Mouse (Mus musculus) limb, embryonic 15.5 days (tissue): ENCODE measurements at regions not wholly inside any gene's neighbourhood (a gene's known extent, or its start where the extent isn't known, plus 50 kb on each side); places are given as distances from the start of the nearest gene placed in this dataset.

Experiments
- ATAC-seq: fragments of 200-750 bp; cut with Nextera tagmentation; 2 replicates; pipeline ENCODE4 v1.8.0; 2017; ENCODE audit warnings: low read depth, moderate TSS enrichment; ENCODE audit not compliant: insufficient number of reproducible peaks, low FRiP score, low TSS enrichment
- H3K27ac ChIP-seq: fragments of 300-500 bp; sonication (generic); 2 replicates; pipeline ENCODE4 v1.5.1; 2015; ENCODE audit warnings: moderate library complexity, mild to moderate bottlenecking, inconsistent platforms
- H3K27me3 ChIP-seq: fragments of 300-500 bp; sonication (generic); 2 replicates; pipeline ENCODE4 v1.6.1; 2015; ENCODE audit warnings: inconsistent platforms
- H3K36me3 ChIP-seq: fragments of 300-500 bp; sonication (generic); 2 replicates; pipeline ENCODE4 v1.6.1; 2015; ENCODE audit warnings: inconsistent platforms
- H3K4me1 ChIP-seq: fragments of 300-500 bp; sonication (generic); 2 replicates; pipeline ENCODE4 v1.6.1; 2015; ENCODE audit warnings: inconsistent platforms
- H3K4me2 ChIP-seq: fragments of 300-500 bp; sonication (generic); 2 replicates; pipeline ENCODE4 v1.6.1; 2015; ENCODE audit warnings: mild to moderate bottlenecking, inconsistent platforms
- H3K4me3 ChIP-seq: fragments of 300-500 bp; sonication (generic); 2 replicates; pipeline ENCODE4 v1.5.1; 2015; ENCODE audit warnings: mild to moderate bottlenecking, inconsistent platforms
- H3K9ac ChIP-seq: fragments of 300-500 bp; sonication (generic); 2 replicates; pipeline ENCODE4 v1.6.1; 2015; ENCODE audit warnings: inconsistent platforms
- H3K9me3 ChIP-seq: fragments of 300-500 bp; sonication (generic); 2 replicates; pipeline ENCODE4 v1.6.1; 2016; ENCODE audit warnings: inconsistent platforms
- WGBS: fragments of 180-500 bp; shearing (Covaris S2); methylation state at CpG from one replicate; pipeline ENCODE4 v1.1.7; 2015; 5-methylcytosine and 5-hydroxymethylcytosine counted together

DNA sequence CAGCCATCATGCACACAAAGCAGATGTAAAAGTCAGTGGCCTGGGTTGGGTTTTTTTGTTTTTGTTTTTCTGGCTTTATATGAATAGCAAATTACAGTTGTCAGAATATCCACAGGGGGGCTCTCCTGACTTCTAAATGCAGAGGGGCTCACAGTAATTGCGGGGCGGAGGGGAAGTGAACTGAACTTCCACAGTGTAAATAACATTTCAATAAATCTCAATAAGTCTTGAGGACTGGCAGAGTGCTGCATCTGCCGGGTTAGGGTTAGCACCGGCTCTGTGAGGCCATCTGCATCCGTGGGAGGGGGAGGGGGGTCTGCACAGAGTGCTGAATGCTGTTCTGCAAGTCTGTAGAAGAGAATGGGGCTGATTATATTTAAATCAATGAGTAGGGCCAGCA lies 50.3 kb upstream of the Arl4c start:
- 6% methylated on average over 5 of the region's 5 CpGs for WGBS

DNA sequence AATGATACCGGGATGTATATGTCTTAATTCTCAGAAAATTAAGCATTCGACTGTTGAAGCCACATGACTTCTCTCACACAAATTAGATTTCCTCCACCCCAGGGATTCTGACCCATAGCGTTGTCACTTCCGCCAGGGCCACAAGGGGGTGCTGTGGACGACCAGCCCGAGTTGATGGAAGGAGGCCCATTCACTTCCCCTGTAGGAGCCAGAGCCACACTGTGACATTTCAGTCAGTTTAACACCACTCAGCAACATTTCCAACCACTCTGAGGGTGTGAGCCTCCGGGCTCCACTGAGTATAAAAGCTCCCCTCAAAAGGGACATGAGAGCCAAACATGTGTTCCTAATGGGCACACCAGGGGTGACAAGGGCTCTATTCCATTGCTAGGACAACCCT lies 54.6 kb upstream of the Arl4c start:
- no peak for ATAC-seq

More for the DNA sequence above, 50.3 kb upstream of the Arl4c start:
- Histone ChIP-seq H3K4me1 (peaks cover 13% of the 10 kb centered on the region), H3K4me3 (no peak overlapping the region), H3K27me3 (no peaks in the 10 kb centered on the region), H3K36me3 (no peaks in the 10 kb centered on the region), H3K27ac (no peak overlapping the region), H3K4me2 (no peak overlapping the region), H3K9me3 (no peaks in the 10 kb centered on the region), H3K9ac (no peak overlapping the region)
- ATAC-seq = no peak

DNA sequence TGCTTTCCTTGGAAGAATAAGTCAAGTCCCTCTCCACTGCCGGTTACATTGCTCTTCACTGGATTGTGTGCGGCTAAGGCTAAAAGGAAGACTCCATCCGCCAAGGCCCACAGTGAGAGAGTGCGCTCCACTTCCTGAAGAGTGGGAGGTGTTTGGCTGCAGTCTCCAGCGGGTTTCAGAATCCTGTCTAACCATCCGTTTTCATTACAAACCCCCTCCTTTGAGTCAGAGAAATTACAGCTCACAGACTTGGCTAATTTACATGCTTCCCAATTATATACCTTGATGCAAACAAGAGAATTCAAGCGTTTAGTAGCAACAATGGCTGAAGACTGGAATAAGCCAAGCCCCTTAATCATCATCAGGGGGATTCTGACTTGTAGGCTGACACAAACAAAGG lies 55.1 kb upstream of the Arl4c start:
- Histone ChIP-seq H3K4me3 (no peak overlapping the region), H3K9me3 (no peaks in the 10 kb centered on the region), H3K4me1 (peaks cover 11% of the 10 kb centered on the region), H3K27me3 (no peaks in the 10 kb centered on the region), H3K4me2 (no peak overlapping the region), H3K9ac (no peak overlapping the region), H3K36me3 (no peaks in the 10 kb centered on the region), H3K27ac (peak overlapping the region; percentile 24; the same call in 1 of the 2 replicates)
- no peak for ATAC-seq
- 61% methylated on average over 7 of the region's 7 CpGs for WGBS

More for the DNA sequence above, 54.6 kb upstream of the Arl4c start:
- 76% methylated on average over 7 of the region's 7 CpGs for WGBS
- Histone ChIP-seq H3K36me3 (no peaks in the 10 kb centered on the region), H3K4me2 (no peak overlapping the region), H3K27me3 (no peaks in the 10 kb centered on the region), H3K9ac (no peak overlapping the region), H3K4me1 (peaks cover 13% of the 10 kb centered on the region), H3K9me3 (no peaks in the 10 kb centered on the region), H3K4me3 (no peak overlapping the region), H3K27ac (0 out of 2 replicates have a peak overlapping the region, but pooled peaks have one; percentile 24)

DNA sequence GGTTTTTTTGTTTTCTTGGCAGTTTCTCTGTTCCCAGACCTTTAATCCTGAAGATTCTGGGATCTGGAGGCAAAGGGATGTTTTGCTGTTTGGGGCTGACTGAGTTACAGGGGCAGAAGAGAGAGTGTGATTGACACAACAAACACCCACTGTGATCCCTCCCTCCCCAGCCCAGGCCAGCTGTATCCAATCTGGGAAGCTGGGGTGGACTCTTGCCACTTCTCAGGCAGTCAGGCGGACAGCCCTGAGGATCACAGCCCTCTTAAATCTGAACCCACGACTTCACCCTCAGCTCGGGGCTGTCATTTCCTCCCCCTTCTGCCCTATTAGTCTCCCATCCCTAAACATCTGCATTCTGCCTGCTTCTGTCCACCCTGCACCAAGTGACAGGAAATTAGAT lies 55.7 kb upstream of the Arl4c start:
- H3K9ac ChIP-seq = no peak overlapping the region
- no peaks in the 10 kb centered on the region for H3K27me3 ChIP-seq
- no peaks in the 10 kb centered on the region for H3K9me3 ChIP-seq
- WGBS = 20% methylated on average over 3 of the region's 3 CpGs
- ATAC-seq = no peak
- H3K4me2 ChIP-seq = no peak overlapping the region
- H3K27ac ChIP-seq = no peak overlapping the region
- no peak overlapping the region for H3K4me3 ChIP-seq
- no peaks in the 10 kb centered on the region for H3K36me3 ChIP-seq
- H3K4me1 ChIP-seq = peaks cover 7% of the 10 kb centered on the region; the same call in 1 of the 2 replicates

DNA sequence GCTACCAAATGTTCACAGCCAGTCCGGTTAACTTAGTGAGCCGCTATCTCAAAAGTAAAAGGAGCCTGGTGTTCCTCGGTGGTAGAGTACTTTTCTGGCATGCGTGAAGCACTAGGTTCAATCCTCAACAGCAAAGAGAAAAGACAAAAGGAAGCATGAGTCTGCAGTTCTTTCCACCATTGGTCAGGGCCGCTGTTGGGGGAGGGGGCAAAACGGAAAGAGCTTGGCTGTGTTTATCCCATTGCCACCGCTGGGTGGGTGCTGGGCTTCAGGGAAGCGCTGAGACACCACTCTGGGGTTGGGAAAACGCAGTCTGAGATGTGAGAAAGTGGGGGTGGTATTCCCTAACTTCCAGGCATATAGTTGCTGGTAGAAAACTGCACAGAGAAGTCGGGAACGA lies 58.6 kb upstream of the Arl4c start:
- Histone ChIP-seq H3K4me1 (peaks cover 7% of the 10 kb centered on the region; the same call in 1 of the 2 replicates), H3K4me3 (no peak overlapping the region), H3K9ac (no peak overlapping the region), H3K4me2 (no peak overlapping the region), H3K36me3 (no peaks in the 10 kb centered on the region), H3K9me3 (no peaks in the 10 kb centered on the region), H3K27ac (no peak overlapping the region), H3K27me3 (no peaks in the 10 kb centered on the region)
- no peak for ATAC-seq
- WGBS = 73% methylated on average over 11 of the region's 11 CpGs

DNA sequence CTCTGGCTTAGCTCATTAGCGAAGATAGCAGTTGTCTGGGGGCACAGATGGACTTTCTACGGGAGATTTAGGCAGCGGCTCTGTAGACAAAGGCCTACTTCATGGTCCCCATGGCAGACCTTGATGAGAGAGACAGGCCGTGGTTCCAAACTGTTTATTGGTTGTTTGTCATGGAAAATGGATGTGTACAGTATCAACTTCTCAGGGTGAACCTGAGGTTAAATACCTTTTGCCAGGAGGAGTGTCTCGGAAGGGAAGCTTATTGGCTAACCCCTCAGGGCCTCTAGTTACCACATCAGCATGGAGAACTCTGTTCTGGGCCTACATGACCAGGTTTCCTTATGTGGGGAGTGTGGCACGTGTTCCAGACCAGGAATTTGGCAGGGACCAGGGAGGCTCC lies 59.1 kb upstream of the Arl4c start:
- H3K27ac ChIP-seq = no peak overlapping the region
- H3K27me3 ChIP-seq = no peaks in the 10 kb centered on the region
- no peaks in the 10 kb centered on the region for H3K36me3 ChIP-seq
- no peaks in the 10 kb centered on the region for H3K9me3 ChIP-seq
- H3K9ac ChIP-seq = no peak overlapping the region
- ATAC-seq = no peak
- 66% methylated on average over 6 of the region's 6 CpGs for WGBS
- peaks cover 7% of the 10 kb centered on the region; the same call in 1 of the 2 replicates for H3K4me1 ChIP-seq
- no peak overlapping the region for H3K4me2 ChIP-seq
- no peak overlapping the region for H3K4me3 ChIP-seq

DNA sequence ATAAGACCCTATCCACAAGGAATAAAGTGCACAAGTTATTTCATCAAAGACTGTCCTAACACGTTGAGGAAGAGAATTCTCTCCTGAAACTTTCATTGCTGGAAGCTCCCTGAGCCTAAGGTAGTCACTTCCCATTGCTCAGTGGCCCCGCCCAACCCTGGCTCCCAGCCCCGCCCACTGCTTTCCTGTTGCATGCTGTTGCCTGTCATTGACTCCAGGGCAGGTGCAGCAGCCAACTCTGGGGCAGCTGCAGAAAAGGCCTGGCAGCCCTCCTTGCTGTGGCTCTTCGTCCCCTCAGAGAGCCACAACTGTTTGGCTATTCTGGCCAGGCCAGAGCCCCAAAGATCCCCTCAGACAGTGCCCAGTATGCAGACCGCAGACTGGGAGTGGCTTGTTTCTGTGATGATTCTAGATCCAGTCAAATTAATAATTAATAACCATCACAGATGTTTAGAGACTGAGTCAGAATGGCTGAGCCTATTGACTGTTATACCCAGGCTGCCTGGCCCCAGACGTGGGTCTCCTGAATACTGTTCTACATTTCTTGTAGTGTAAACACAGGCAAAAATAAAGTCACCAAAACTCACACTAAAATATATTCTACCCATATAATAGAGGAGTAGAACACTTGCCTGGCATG lies 61.8 kb upstream of the Arl4c start:
- H3K9me3 ChIP-seq = no peaks in the 10 kb centered on the region
- no peak for ATAC-seq
- H3K36me3 ChIP-seq = no peaks in the 10 kb centered on the region
- no peak overlapping the region for H3K9ac ChIP-seq
- no peak overlapping the region for H3K27ac ChIP-seq
- no peaks in the 10 kb centered on the region for H3K4me1 ChIP-seq
- 53% methylated on average over 6 of the region's 6 CpGs for WGBS
- no peak overlapping the region for H3K4me2 ChIP-seq
- H3K4me3 ChIP-seq = no peak overlapping the region
- H3K27me3 ChIP-seq = no peaks in the 10 kb centered on the region

DNA sequence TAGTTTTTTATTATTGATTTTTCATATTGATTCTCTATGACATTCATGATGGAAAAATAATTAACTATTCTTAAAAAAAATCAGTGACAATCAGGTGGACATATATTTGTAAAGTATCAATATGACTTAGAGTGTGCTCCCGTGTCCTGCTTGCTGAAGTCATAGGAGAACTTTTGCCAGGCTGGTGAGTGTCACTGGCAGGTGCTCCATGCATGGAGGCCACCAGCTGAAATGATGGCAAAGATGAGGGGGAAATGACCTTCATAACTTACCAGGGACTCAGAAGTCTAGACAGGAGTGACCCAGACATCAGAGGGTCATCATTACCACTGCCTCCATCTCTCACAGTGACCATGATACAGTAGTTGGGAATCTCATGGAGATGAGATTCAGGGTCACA lies 62.5 kb upstream of the Arl4c start:
- Histone ChIP-seq H3K36me3 (no peaks in the 10 kb centered on the region), H3K27ac (no peak overlapping the region), H3K4me3 (no peak overlapping the region), H3K9ac (no peak overlapping the region), H3K4me1 (no peaks in the 10 kb centered on the region), H3K4me2 (no peak overlapping the region), H3K9me3 (no peaks in the 10 kb centered on the region), H3K27me3 (no peaks in the 10 kb centered on the region)
- WGBS = 94% methylated on average over 1 of the region's 1 CpGs
- no peak for ATAC-seq

DNA sequence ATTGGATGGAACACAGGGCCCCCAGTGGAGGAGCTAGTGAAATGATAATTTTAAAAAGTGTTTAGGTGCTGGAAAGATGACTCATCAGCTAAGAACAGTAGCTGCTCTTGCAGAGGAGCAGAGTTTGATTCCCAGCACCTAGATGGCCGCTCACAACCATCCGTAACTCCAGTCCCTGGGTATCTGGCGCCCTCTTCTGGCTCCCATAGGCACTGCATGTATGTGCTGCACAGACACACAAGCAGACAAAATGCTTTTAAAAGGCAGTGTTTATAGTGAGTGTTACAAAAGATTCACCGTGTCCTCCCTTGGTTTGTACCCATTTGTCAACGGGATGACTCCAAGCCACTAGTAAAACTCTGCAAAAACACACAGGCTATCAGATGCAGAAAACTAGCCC lies 75.0 kb upstream of the Arl4c start:
- Histone ChIP-seq H3K4me3 (no peak overlapping the region), H3K9ac (no peak overlapping the region), H3K36me3 (no peaks in the 10 kb centered on the region), H3K4me1 (peaks cover 3% of the 10 kb centered on the region; the same call in 1 of the 2 replicates), H3K27me3 (no peaks in the 10 kb centered on the region), H3K4me2 (no peak overlapping the region), H3K27ac (no peak overlapping the region), H3K9me3 (no peaks in the 10 kb centered on the region)
- no peak for ATAC-seq
- WGBS = 92% methylated on average over 5 of the region's 5 CpGs

DNA sequence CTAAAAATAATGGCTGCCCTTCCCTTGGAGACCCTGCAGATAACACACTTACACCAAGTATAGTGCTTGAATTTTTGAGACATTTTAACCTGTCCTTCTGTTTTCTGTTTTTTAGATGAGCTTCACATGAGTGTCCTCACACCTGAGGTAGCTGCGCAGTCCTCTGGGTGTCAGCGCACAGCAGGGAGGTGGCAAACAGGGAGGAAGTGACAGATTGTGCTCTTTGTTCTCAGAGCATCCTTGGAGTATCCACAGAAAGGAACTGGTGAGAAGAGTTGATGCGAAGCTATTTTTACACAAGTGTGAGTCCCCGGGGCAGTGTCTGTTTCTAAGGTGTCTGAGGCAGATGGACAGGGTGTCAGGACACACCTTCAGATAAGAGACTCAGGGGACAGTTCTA lies 78.2 kb upstream of the Arl4c start:
- H3K27ac ChIP-seq = no peak overlapping the region
- H3K36me3 ChIP-seq = no peaks in the 10 kb centered on the region
- ATAC-seq = no peak
- WGBS = 82% methylated on average over 4 of the region's 4 CpGs
- peaks cover 3% of the 10 kb centered on the region; the same call in 1 of the 2 replicates for H3K4me1 ChIP-seq
- H3K4me2 ChIP-seq = no peak overlapping the region
- H3K9ac ChIP-seq = no peak overlapping the region
- no peak overlapping the region for H3K4me3 ChIP-seq
- H3K27me3 ChIP-seq = no peaks in the 10 kb centered on the region
- H3K9me3 ChIP-seq = no peaks in the 10 kb centered on the region

DNA sequence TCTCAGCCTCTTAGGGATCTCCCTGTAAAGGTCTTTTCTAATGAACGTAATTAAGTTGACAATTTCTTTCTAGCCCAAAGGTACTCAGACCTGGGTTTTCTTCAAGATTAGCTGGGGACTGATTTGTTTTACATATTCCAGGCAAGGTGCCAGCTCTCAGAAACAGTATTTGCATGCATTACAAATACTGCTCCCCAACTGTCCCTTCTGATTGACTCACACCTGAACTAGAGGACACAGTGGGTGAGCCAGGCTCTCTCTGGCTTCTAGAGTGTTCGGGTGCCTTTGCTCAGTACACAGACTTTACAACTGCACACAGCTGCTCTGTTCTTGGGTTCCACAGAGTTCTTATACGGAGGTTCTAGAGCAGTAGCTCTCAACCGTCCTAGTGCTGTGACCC lies 81.1 kb upstream of the Arl4c start:
- peaks cover 3% of the 10 kb centered on the region; the same call in 1 of the 2 replicates for H3K4me1 ChIP-seq
- H3K9ac ChIP-seq = no peak overlapping the region
- H3K4me3 ChIP-seq = no peak overlapping the region
- no peaks in the 10 kb centered on the region for H3K9me3 ChIP-seq
- 71% methylated on average over 4 of the region's 4 CpGs for WGBS
- H3K27ac ChIP-seq = no peak overlapping the region
- no peaks in the 10 kb centered on the region for H3K36me3 ChIP-seq
- H3K4me2 ChIP-seq = no peak overlapping the region
- no peak for ATAC-seq
- H3K27me3 ChIP-seq = no peaks in the 10 kb centered on the region

DNA sequence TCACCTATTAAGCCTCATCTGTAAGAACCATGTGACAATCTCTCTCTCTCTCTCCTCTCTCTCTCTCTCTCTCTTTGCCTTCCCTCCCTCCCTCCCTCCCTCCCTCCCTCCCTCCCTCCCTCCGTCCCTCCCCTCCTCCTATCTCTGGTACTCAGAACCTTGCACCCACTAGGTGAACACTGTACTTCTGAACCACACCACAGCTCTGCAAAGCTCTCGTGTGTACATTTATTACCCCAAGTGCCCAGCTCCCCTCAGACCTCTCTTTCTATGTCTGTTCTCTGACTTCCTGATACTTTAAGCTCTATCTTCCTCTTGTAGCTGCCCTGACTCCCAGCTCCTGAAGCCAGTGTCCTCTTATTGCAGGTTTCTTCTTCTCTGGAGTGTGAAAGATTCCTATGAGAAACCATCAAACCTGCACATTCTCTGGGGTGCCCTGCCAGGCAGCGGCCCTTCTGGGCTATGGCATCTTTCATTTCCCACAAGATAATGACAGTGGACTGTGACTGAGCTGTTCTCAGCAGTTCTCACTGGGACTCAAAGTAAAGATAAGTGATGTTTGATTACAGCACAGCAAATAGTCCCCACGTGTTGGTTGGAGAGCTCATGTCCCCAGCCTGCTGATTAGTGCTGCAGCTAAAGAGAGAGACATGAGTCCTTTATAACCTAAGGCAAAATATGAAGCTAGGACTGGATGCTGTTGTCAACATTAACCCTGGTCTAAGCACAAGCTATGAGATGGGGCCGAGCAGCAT lies 83.0 kb upstream of the Arl4c start:
- Histone ChIP-seq H3K9me3 (no peaks in the 10 kb centered on the region), H3K36me3 (no peaks in the 10 kb centered on the region), H3K27ac (no peak overlapping the region), H3K27me3 (no peaks in the 10 kb centered on the region), H3K4me1 (no peaks in the 10 kb centered on the region), H3K4me3 (no peak overlapping the region), H3K4me2 (no peak overlapping the region), H3K9ac (no peak overlapping the region)
- 50% methylated on average over 4 of the region's 5 CpGs for WGBS
- ATAC-seq = no peak
